Mouse (Mus musculus) neural tube, embryonic 15.5 days (tissue): ENCODE results near the gene Aldh3a1. TPM values are rescaled to one million over a fixed set of nuclear protein-coding genes. Genes with fewer than 3 reads are reported as not detected.

Source experiments
- ATAC-seq: fragments of 200-750 bp; cut with Nextera tagmentation; 2 replicates; pipeline ENCODE4 v1.8.0; 2017; ENCODE audit warnings: mild to moderate bottlenecking, moderate TSS enrichment, moderate library complexity; ENCODE audit not compliant: low FRiP score
- H3K27ac ChIP-seq: fragments of 300-500 bp; sonication (generic); replicated peaks from 2 replicates; pipeline ENCODE4 v1.5.1; 2015; ENCODE audit warnings: mild to moderate bottlenecking, inconsistent platforms
- H3K27me3 ChIP-seq: fragments of 300-500 bp; sonication (generic); replicated peaks from 2 replicates; pipeline ENCODE4 v1.6.1; 2015; ENCODE audit warnings: inconsistent platforms
- H3K36me3 ChIP-seq: fragments of 300-500 bp; sonication (generic); 2 replicates; pipeline ENCODE4 v1.6.1; 2015; ENCODE audit warnings: inconsistent platforms
- H3K4me1 ChIP-seq: fragments of 300-500 bp; sonication (generic); 2 replicates; pipeline ENCODE4 v1.6.1; 2015; ENCODE audit warnings: inconsistent platforms
- H3K4me2 ChIP-seq: fragments of 300-500 bp; sonication (generic); 2 replicates; pipeline ENCODE4 v1.6.1; 2015; ENCODE audit warnings: inconsistent platforms, mild to moderate bottlenecking, moderate library complexity
- H3K4me3 ChIP-seq: fragments of 300-500 bp; sonication (generic); replicated peaks from 2 replicates; pipeline ENCODE4 v1.5.1; 2015; ENCODE audit warnings: mild to moderate bottlenecking, inconsistent platforms
- H3K9ac ChIP-seq: fragments of 300-500 bp; sonication (generic); replicated peaks from 2 replicates; pipeline ENCODE4 v1.6.1; 2015; ENCODE audit warnings: mild to moderate bottlenecking, inconsistent platforms
- H3K9me3 ChIP-seq: fragments of 300-500 bp; sonication (generic); replicated peaks from 2 replicates; pipeline ENCODE4 v1.6.1; 2016; ENCODE audit warnings: inconsistent platforms
- WGBS: fragments of 180-500 bp; shearing (Covaris S2); methylation state at CpG from one replicate; pipeline ENCODE4 v1.1.7; 2015; ENCODE audit warnings: mixed read lengths; 5-methylcytosine and 5-hydroxymethylcytosine counted together
- polyA plus RNA-seq: library from polyadenylated mRNA; unstranded; fragments of >200 nt; fragmentation: Nextera tagmentation; extraction: Ambion mirVana; gene quantifications from 2 replicates; pipeline ENCODE4 v1.2.1, GENCODE M21; 2015

Gene Aldh3a1
- polyA plus RNA-seq, 1 experiment from 2014 or later: 0.46 TPM

GRCm38 (mm10) chr11:61224234-61224744 is 17.0 kb downstream of the Aldh3a1 start:
- Histone ChIP-seq H3K36me3 (no peaks in the 10 kb centered on the region), H3K9ac (no peak overlapping the region), H3K4me2 (no peak overlapping the region), H3K4me3 (no peak overlapping the region), H3K9me3 (no peaks in the 10 kb centered on the region), H3K27ac (no peak overlapping the region), H3K4me1 (no peaks in the 10 kb centered on the region), H3K27me3 (no peaks in the 10 kb centered on the region)
- no peak for ATAC-seq
- WGBS: 83% methylated on average over 6 of the region's 6 CpGs

- ATAC-seq: no peak
These were observed 17.6 kb downstream of the Aldh3a1 start for GRCm38 (mm10) chr11:61224907-61225306.

GRCm38 (mm10) chr11:61225511-61225910 is 18.2 kb downstream of the Aldh3a1 start:
- ATAC-seq: no peak
- Histone ChIP-seq H3K9me3 (no peaks in the 10 kb centered on the region), H3K27me3 (no peaks in the 10 kb centered on the region), H3K4me1 (no peaks in the 10 kb centered on the region), H3K4me3 (no peak overlapping the region), H3K27ac (no peak overlapping the region), H3K4me2 (no peak overlapping the region), H3K9ac (no peak overlapping the region), H3K36me3 (no peaks in the 10 kb centered on the region)
- 83% methylated on average over 4 of the region's 4 CpGs for WGBS

More at GRCm38 (mm10) chr11:61224907-61225306, 17.6 kb downstream of the Aldh3a1 start:
- Histone ChIP-seq H3K27me3 (no peaks in the 10 kb centered on the region), H3K4me1 (no peaks in the 10 kb centered on the region), H3K27ac (no peak overlapping the region), H3K36me3 (no peaks in the 10 kb centered on the region), H3K9ac (no peak overlapping the region), H3K9me3 (no peaks in the 10 kb centered on the region), H3K4me3 (no peak overlapping the region), H3K4me2 (no peak overlapping the region)
- 93% methylated on average over 10 of the region's 10 CpGs for WGBS

GRCm38 (mm10) chr11:61225941-61226412 is 18.6 kb downstream of the Aldh3a1 start:
- Histone ChIP-seq H3K27ac (no peak overlapping the region), H3K4me3 (no peak overlapping the region), H3K4me2 (no peak overlapping the region), H3K9ac (no peak overlapping the region), H3K9me3 (no peaks in the 10 kb centered on the region), H3K27me3 (no peaks in the 10 kb centered on the region), H3K4me1 (no peaks in the 10 kb centered on the region), H3K36me3 (no peaks in the 10 kb centered on the region)
- 86% methylated on average over 6 of the region's 6 CpGs for WGBS
- ATAC-seq: no peak

- H3K36me3 ChIP-seq: no peaks in the 10 kb centered on the region
These were observed 20.5 kb downstream of the Aldh3a1 start for GRCm38 (mm10) chr11:61227816-61228215.

GRCm38 (mm10) chr11:61228406-61228805 is 21.1 kb downstream of the Aldh3a1 start:
- Histone ChIP-seq H3K4me3 (no peak overlapping the region), H3K4me2 (no peak overlapping the region), H3K9ac (no peak overlapping the region), H3K9me3 (no peaks in the 10 kb centered on the region), H3K36me3 (no peaks in the 10 kb centered on the region), H3K27ac (no peak overlapping the region), H3K27me3 (no peaks in the 10 kb centered on the region), H3K4me1 (peaks cover 6% of the 10 kb centered on the region; the same call in 1 of the 2 replicates)
- ATAC-seq: no peak
- 82% methylated on average over 3 of the region's 3 CpGs for WGBS

More at GRCm38 (mm10) chr11:61227816-61228215, 20.5 kb downstream of the Aldh3a1 start:
- no peak for ATAC-seq
- no peak overlapping the region for H3K4me2 ChIP-seq
- H3K27me3 ChIP-seq: no peaks in the 10 kb centered on the region
- 86% methylated on average over 8 of the region's 8 CpGs for WGBS
- peaks cover 6% of the 10 kb centered on the region; the same call in 1 of the 2 replicates for H3K4me1 ChIP-seq
- no peak overlapping the region for H3K27ac ChIP-seq
- no peak overlapping the region for H3K9ac ChIP-seq
- no peak overlapping the region for H3K4me3 ChIP-seq
- no peaks in the 10 kb centered on the region for H3K9me3 ChIP-seq

- WGBS: 7% methylated on average over 9 of the region's 9 CpGs
- Histone ChIP-seq H3K4me2 (peak overlapping the region; percentile 41), H3K9ac (no peak overlapping the region), H3K4me3 (no peak overlapping the region), H3K27me3 (no peaks in the 10 kb centered on the region), H3K36me3 (no peaks in the 10 kb centered on the region), H3K4me1 (peaks cover 6% of the 10 kb centered on the region; the same call in 1 of the 2 replicates), H3K27ac (no peak overlapping the region), H3K9me3 (no peaks in the 10 kb centered on the region)
- ATAC-seq: no peak
These were observed 24.0 kb downstream of the Aldh3a1 start for GRCm38 (mm10) chr11:61231329-61231728.

GRCm38 (mm10) chr11:61234174-61234573 is 26.8 kb downstream of the Aldh3a1 start:
- Histone ChIP-seq H3K9ac (no peak overlapping the region), H3K27me3 (no peaks in the 10 kb centered on the region), H3K36me3 (no peaks in the 10 kb centered on the region), H3K4me2 (no peak overlapping the region), H3K4me1 (peaks cover 6% of the 10 kb centered on the region; the same call in 1 of the 2 replicates), H3K27ac (no peak overlapping the region), H3K9me3 (no peaks in the 10 kb centered on the region), H3K4me3 (no peak overlapping the region)
- ATAC-seq: no peak
- WGBS: 42% methylated on average over 5 of the region's 5 CpGs

- H3K27me3 ChIP-seq: no peaks in the 10 kb centered on the region
- no peak for ATAC-seq
- no peaks in the 10 kb centered on the region for H3K36me3 ChIP-seq
- H3K27ac ChIP-seq: no peak overlapping the region
- no peaks in the 10 kb centered on the region for H3K9me3 ChIP-seq
- H3K4me1 ChIP-seq: peaks cover 6% of the 10 kb centered on the region; the same call in 1 of the 2 replicates
- H3K4me3 ChIP-seq: no peak overlapping the region
- no peak overlapping the region for H3K9ac ChIP-seq
- H3K4me2 ChIP-seq: no peak overlapping the region
- WGBS: 84% methylated on average over 3 of the region's 3 CpGs
These were observed 28.7 kb downstream of the Aldh3a1 start for GRCm38 (mm10) chr11:61236015-61236414.

- Histone ChIP-seq H3K4me3 (no peak overlapping the region), H3K9me3 (no peaks in the 10 kb centered on the region), H3K27me3 (no peaks in the 10 kb centered on the region), H3K4me2 (no peak overlapping the region), H3K4me1 (no peaks in the 10 kb centered on the region), H3K27ac (no peak overlapping the region), H3K9ac (no peak overlapping the region), H3K36me3 (peaks cover 15% of the 10 kb centered on the region)
- 86% methylated on average over 7 of the region's 7 CpGs for WGBS
- ATAC-seq: no peak
These were observed 37.1 kb downstream of the Aldh3a1 start for GRCm38 (mm10) chr11:61244406-61244805.

- ATAC-seq: no peak
- no peaks in the 10 kb centered on the region for H3K4me1 ChIP-seq
- H3K9me3 ChIP-seq: no peaks in the 10 kb centered on the region
- H3K27me3 ChIP-seq: no peaks in the 10 kb centered on the region
- H3K9ac ChIP-seq: no peak overlapping the region
- 74% methylated on average over 10 of the region's 10 CpGs for WGBS
- H3K4me3 ChIP-seq: no peak overlapping the region
- H3K4me2 ChIP-seq: no peak overlapping the region
- H3K36me3 ChIP-seq: peaks cover 64% of the 10 kb centered on the region
- H3K27ac ChIP-seq: no peak overlapping the region
These were observed 44.4 kb downstream of the Aldh3a1 start for GRCm38 (mm10) chr11:61251741-61252140.

- Histone ChIP-seq H3K36me3 (peaks cover 68% of the 10 kb centered on the region), H3K27ac (no peak overlapping the region), H3K4me3 (no peak overlapping the region), H3K4me2 (no peak overlapping the region), H3K27me3 (no peaks in the 10 kb centered on the region), H3K9ac (no peak overlapping the region), H3K9me3 (no peaks in the 10 kb centered on the region), H3K4me1 (no peaks in the 10 kb centered on the region)
- WGBS: 95% methylated on average over 12 of the region's 12 CpGs
- ATAC-seq: no peak
These were observed 45.5 kb downstream of the Aldh3a1 start for GRCm38 (mm10) chr11:61252807-61253206.
